Mouse (Mus musculus) CH12.LX (cell line): ENCODE results near the gene Bag2. TPM values are rescaled to one million over a fixed set of nuclear protein-coding genes. Genes with fewer than 3 reads are reported as not detected.

Source experiments
- DNase-seq: peaks from one replicate; pipeline ENCODE4 v3.0.0-alpha.2; 2013; ENCODE audit errors: extremely low read depth
- H3K27ac ChIP-seq: 2 replicates; pipeline ENCODE4 v1.5.1; 2012; ENCODE audit warnings: low read depth, mild to moderate bottlenecking, control low read depth, moderate library complexity; ENCODE audit not compliant: insufficient read depth
- H3K27me3 ChIP-seq: replicated peaks from 2 replicates; pipeline ENCODE3; 2012; ENCODE audit warnings: inconsistent platforms
- H3K36me3 ChIP-seq, 2 experiments: replicated peaks in 1 of 2; 2 replicates each; pipeline versions ENCODE3 to v1.6.1; 2012; ENCODE audit warnings: inconsistent platforms in 1 of 2, low read length in 1 of 2, mild to moderate bottlenecking in 1 of 2, mixed read lengths in 1 of 2, moderate library complexity in 1 of 2; ENCODE audit not compliant: control insufficient read depth in 1 of 2, insufficient read depth in 1 of 2
- H3K4me1 ChIP-seq, 2 experiments: 2 replicates each; pipeline ENCODE4 v1.6.1; 2012; ENCODE audit warnings: inconsistent platforms in 1 of 2, moderate library complexity in 1 of 2; ENCODE audit not compliant: insufficient read depth in 2 of 2, control insufficient read depth in 1 of 2
- H3K4me2 ChIP-seq: 2 replicates; pipeline ENCODE4 v1.6.1; 2012; ENCODE audit warnings: low read depth, mild to moderate bottlenecking, control low read depth; ENCODE audit not compliant: poor library complexity, insufficient read depth, severe bottlenecking
- H3K4me3 ChIP-seq, 3 experiments: fragments of 150-350 bp in 1 of 3; sonication (generic) in 1 of 3; replicated peaks in 1 of 3; 2 replicates each; pipeline versions ENCODE3 to v1.5.1; 2011 to 2012; ENCODE audit warnings: low read depth in 2 of 3, low read length in 2 of 3, mild to moderate bottlenecking in 2 of 3, moderate library complexity in 2 of 3, control low read depth in 1 of 3, improper control_type of control experiment in 1 of 3, inconsistent platforms in 1 of 3, mixed read lengths in 1 of 3; ENCODE audit not compliant: poor library complexity in 1 of 3
- H3K79me2 ChIP-seq: replicated peaks from 2 replicates; pipeline ENCODE4 v1.6.1; 2012; ENCODE audit warnings: mild to moderate bottlenecking, moderate library complexity; ENCODE audit not compliant: control insufficient read depth, poor library complexity, insufficient read depth, severe bottlenecking; ENCODE audit errors: extremely low read depth
- H3K9ac ChIP-seq: 2 replicates; pipeline ENCODE4 v1.6.1; 2012; ENCODE audit warnings: low read depth, mild to moderate bottlenecking, control low read depth, moderate library complexity; ENCODE audit not compliant: insufficient read depth
- H3K9me3 ChIP-seq: replicated peaks from 2 replicates; pipeline ENCODE3; 2012; ENCODE audit warnings: low read length, inconsistent platforms, mixed read lengths
- CTCF ChIP-seq, 2 experiments: IDR thresholded peaks in 1 of 2; conservative IDR thresholded peaks in 1 of 2; 2 replicates each; pipeline ENCODE4 v1.5.1; 2011 to 2012; ENCODE audit warnings: low read depth in 2 of 2, low read length in 2 of 2, improper control_type of control experiment in 1 of 2, inconsistent platforms in 1 of 2, mild to moderate bottlenecking in 1 of 2, moderate library complexity in 1 of 2
- ELF1 ChIP-seq: IDR thresholded peaks from 2 replicates; pipeline ENCODE4 v1.6.1; 2014; ENCODE audit warnings: low read depth, mild to moderate bottlenecking, inconsistent platforms, low read length, improper control_type of control experiment
- EP300 ChIP-seq: IDR thresholded peaks from 2 replicates; pipeline ENCODE4 v1.6.1; 2011; ENCODE audit warnings: low read length, improper control_type of control experiment
- GABPA ChIP-seq: IDR thresholded peaks from 2 replicates; pipeline ENCODE4 v1.6.1; 2012; ENCODE audit warnings: low read depth, low read length, improper control_type of control experiment, inconsistent platforms; ENCODE audit not compliant: insufficient replicate concordance
- HCFC1 ChIP-seq: IDR thresholded peaks from 2 replicates; pipeline ENCODE4 v1.6.1; 2012; ENCODE audit warnings: low read depth, mild to moderate bottlenecking, inconsistent platforms, low read length, improper control_type of control experiment
- JUN ChIP-seq: IDR thresholded peaks from 2 replicates; pipeline ENCODE4 v1.6.1; 2011; ENCODE audit warnings: low read depth, mild to moderate bottlenecking, low read length, improper control_type of control experiment, moderate library complexity; ENCODE audit not compliant: insufficient read depth
- MAX ChIP-seq: IDR thresholded peaks from 2 replicates; pipeline ENCODE4 v1.6.1; 2011; ENCODE audit warnings: low read length, improper control_type of control experiment
- MYC ChIP-seq: IDR thresholded peaks from 2 replicates; pipeline ENCODE4 v1.6.1; 2011; ENCODE audit warnings: low read depth, mild to moderate bottlenecking, improper control_type of control experiment, low read length
- NELFE ChIP-seq: IDR thresholded peaks from 2 replicates; pipeline ENCODE4 v1.6.1; 2011; ENCODE audit warnings: low read depth, low read length, improper control_type of control experiment
- POLR2A ChIP-seq: IDR thresholded peaks from 2 replicates; pipeline ENCODE4 v1.6.1; 2011; ENCODE audit warnings: low read depth, mild to moderate bottlenecking, improper control_type of control experiment, low read length
- POLR2AphosphoS2 ChIP-seq: IDR thresholded peaks from 2 replicates; pipeline ENCODE4 v1.6.1; 2011; ENCODE audit warnings: low read depth, low read length, improper control_type of control experiment
- RAD21 ChIP-seq: IDR thresholded peaks from 2 replicates; pipeline ENCODE4 v1.6.1; 2011; ENCODE audit warnings: low read depth, mild to moderate bottlenecking, low read length, improper control_type of control experiment, moderate library complexity
- RCOR1 ChIP-seq: conservative IDR thresholded peaks from 2 replicates; pipeline ENCODE4 v1.6.1; 2012; ENCODE audit warnings: low read depth, mild to moderate bottlenecking, inconsistent platforms, low read length, improper control_type of control experiment
- SMC3 ChIP-seq: IDR thresholded peaks from 2 replicates; pipeline ENCODE4 v1.6.1; 2011; ENCODE audit warnings: low read depth, low read length, improper control_type of control experiment
- UBTF ChIP-seq: IDR thresholded peaks from 2 replicates; pipeline ENCODE4 v1.6.1; 2012; ENCODE audit warnings: low read depth, mild to moderate bottlenecking, inconsistent platforms, low read length, improper control_type of control experiment, moderate library complexity
- USF2 ChIP-seq: conservative IDR thresholded peaks from 2 replicates; pipeline ENCODE4 v1.6.1; 2011; ENCODE audit warnings: low read depth, low read length, improper control_type of control experiment
- ZC3H11A ChIP-seq: IDR thresholded peaks from 2 replicates; pipeline ENCODE4 v1.6.1; 2012; ENCODE audit warnings: low read depth, mild to moderate bottlenecking, inconsistent platforms, low read length, improper control_type of control experiment
- ZNF384 ChIP-seq: IDR thresholded peaks from 2 replicates; pipeline ENCODE4 v1.6.1; 2012; ENCODE audit warnings: low read depth, low read length, improper control_type of control experiment, inconsistent platforms
- dilution Hi-C: fragments of 300-500 bp; cut with MboI; formaldehyde crosslinking; loops from 2 replicates; pipeline ENCODE4 v1.14.3; 2020; ENCODE audit warnings: low sequenced_read_pairs; ENCODE audit not compliant: extremely low pct_unique_long_range_greater_than_20kb, extremely low pct_ligation_motif_present
- in situ Hi-C: fragments of 300-500 bp; cut with MboI; formaldehyde crosslinking; loops from 3 replicates; pipeline ENCODE4 v1.14.3; 2019; ENCODE audit warnings: low sequenced_read_pairs, low pct_ligation_motif_present, low pct_unique_long_range_greater_than_20kb, mixed read lengths
- polyA plus RNA-seq: library from polyadenylated mRNA; unstranded; fragments of >175 nt; gene quantifications from 2 replicates; pipeline ENCODE4 v1.2.1, GENCODE M21; 2012; ENCODE audit warnings: low read depth; ENCODE audit not compliant: insufficient read length
- total RNA-seq, 2 experiments: library from RNA; depleted of rRNA; stranded (reverse); fragments of 300-350 nt in 1 of 2; fragments of >200 nt in 1 of 2; gene quantifications; 2 replicates each; pipeline ENCODE4 v1.2.3; 2012 to 2014

Bag2 gene
- total and polyA plus RNA-seq, 3 experiments: 51.1 to 73.5 (median 62.1) TPM

GRCm38 (mm10) chr1:33771621-33772020 is 14.0 kb upstream of the Bag2 start:
- peaks cover 31 to 77% of the 10 kb centered on the region in 2 experiments for H3K36me3 ChIP-seq
- no peaks in the 10 kb centered on the region for H3K27me3 ChIP-seq
- H3K4me2 ChIP-seq: no peak overlapping the region
- H3K9me3 ChIP-seq: no peaks in the 10 kb centered on the region
- no peak overlapping the region for H3K4me3 ChIP-seq
- dilution Hi-C loops (no loop called here), in situ Hi-C loops (no loop called here)
- H3K27ac ChIP-seq: no peak overlapping the region
- TF ChIP-seq JUN (no peak), RAD21 (no peak), ZNF384 (no peak), MAX (no peak), POLR2A (no peak), USF2 (no peak), GABPA (no peak), CTCF (conservative IDR thresholded peaks at IDR 0.05 in 1 of 2, IDR thresholded peaks at IDR 0.05 in 1 of 2; ENCODE audit: low read depth in 2 of 2, low read length in 2 of 2) (no peak), ELF1 (no peak), EP300 (no peak), NELFE (no peak), HCFC1 (no peak), POLR2AphosphoS2 (no peak), RCOR1 (no peak)
- DNase-seq: no peak
- H3K79me2 ChIP-seq: no peaks in the 10 kb centered on the region
- no peak overlapping the region for H3K9ac ChIP-seq
- H3K4me1 ChIP-seq: peaks cover 2 to 28% of the 10 kb centered on the region in 2 experiments; a peak in 3 of 4 replicates

- no peaks in the 10 kb centered on the region for H3K79me2 ChIP-seq
- no peak overlapping the region for H3K27ac ChIP-seq
- peaks cover 31 to 70% of the 10 kb centered on the region in 2 experiments for H3K36me3 ChIP-seq
- no peak overlapping the region for H3K4me3 ChIP-seq
- no peaks in the 10 kb centered on the region for H3K9me3 ChIP-seq
- dilution Hi-C loops: no loop called here
- DNase-seq: no peak
- peaks cover 5 to 38% of the 10 kb centered on the region in 2 experiments; a peak in 3 of 4 replicates for H3K4me1 ChIP-seq
- no peak overlapping the region for H3K9ac ChIP-seq
- no peak for TF ChIP-seq MYC
- no peak for TF ChIP-seq ZC3H11A
- no peak for TF ChIP-seq SMC3
- TF ChIP-seq UBTF: no peak
- TF ChIP-seq HCFC1: no peak
- no peak for TF ChIP-seq USF2
- H3K4me2 ChIP-seq: no peak overlapping the region
- H3K27me3 ChIP-seq: no peaks in the 10 kb centered on the region
- in situ Hi-C loops: no loop called here
Measured at GRCm38 (mm10) chr1:33768827-33769226, 11.2 kb upstream of the Bag2 start.
